21 mouse cellular contexts compared by ENCODE assay signal in the genomic region with DNA sequence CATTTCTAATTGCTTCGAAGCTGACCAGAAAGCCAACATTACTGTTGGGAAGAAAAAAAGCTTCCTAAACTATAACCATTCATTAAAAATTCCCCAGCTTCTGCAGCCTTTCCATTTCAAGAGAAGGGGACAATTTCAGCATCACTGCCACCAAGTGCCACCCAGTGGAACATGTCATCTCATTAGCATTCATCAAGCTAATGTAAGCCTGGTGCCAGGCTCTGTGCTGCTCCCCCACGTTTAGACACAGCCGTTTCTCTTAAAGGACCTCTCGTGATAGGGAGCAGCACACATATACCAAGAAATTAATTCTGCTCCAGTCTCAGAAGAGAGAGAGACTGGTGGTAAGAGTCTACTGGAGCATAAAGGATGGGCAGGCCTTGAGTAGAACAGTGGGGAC.
DNase-seq lines count a peak whose midpoint lies in the region; ATAC-seq and TF ChIP-seq lines count a peak whose summit lies in the region.
"Had no signal": no experiment of that assay in that cellular context is flagged by ENCODE, and none has a peak within 500 bp of the region (broad histone marks: within the 10 kb centered on the region; RNA-seq: fewer than 3 reads in every experiment).

No protein-coding gene starts in this region.

- WGBS in midbrain, postnatal 0 days = 50% methylated on average over 4 of the region's 4 CpGs
- 78% methylated on average over 4 of the region's 4 CpGs for WGBS in midbrain, embryonic 10.5 days

- no peak overlapping the region for H3K4me3 ChIP-seq in midbrain, postnatal 0 days (ENCODE audit: low read depth, low read length)
- H3K4me3 ChIP-seq in midbrain, embryonic 10.5 days = no peak overlapping the region
- H3K4me3 ChIP-seq: embryonic facial prominence, embryonic 12.5 days; heart, embryonic 10.5 days had no signal

- peak; percentile 50; the same call in 1 of the 2 replicates for ATAC-seq in frontal cortex, adult (ENCODE audit: low TSS enrichment)
- ATAC-seq in midbrain, postnatal 0 days (ENCODE audit: low FRiP score) = no peak
- ATAC-seq: inflammation-experienced regulatory T-cells, adult 6 months; intestine, postnatal 0 days had no signal

- H3K9ac ChIP-seq in midbrain, postnatal 0 days (replicated peaks; ENCODE audit: low read length, poor library complexity, severe bottlenecking) = no peak overlapping the region
- H3K9ac ChIP-seq: embryonic facial prominence, embryonic 12.5 days; hindbrain, embryonic 14.5 days had no signal

- no peaks in the 10 kb centered on the region for H3K4me1 ChIP-seq in midbrain, postnatal 0 days (ENCODE audit: insufficient read depth, low read length)
- peaks cover 5% of the 10 kb centered on the region; the same call in 1 of the 2 replicates for H3K4me1 ChIP-seq in midbrain, embryonic 10.5 days
- H3K4me1 ChIP-seq: embryonic facial prominence, embryonic 12.5 days had no signal

- no peaks in the 10 kb centered on the region for H3K9me3 ChIP-seq in midbrain, postnatal 0 days (ENCODE audit: low read length)
- no peaks in the 10 kb centered on the region; the same call in 1 of the 2 replicates for H3K9me3 ChIP-seq in midbrain, embryonic 10.5 days (replicated peaks)
- H3K9me3 ChIP-seq: embryonic facial prominence, embryonic 12.5 days; heart, embryonic 10.5 days had no signal

- DNase-seq in frontal cortex, postnatal 14 days (ENCODE audit: low spot score in 2 of 2) = no peak
- peak; percentile 10 for DNase-seq in layer of hippocampus, adult 9-11 months
- no peak for DNase-seq in layer of hippocampus, adult 8-10 months (ENCODE audit: low spot score in 2 of 2)
- peak; percentile 42 for DNase-seq in midbrain, postnatal 0 days (ENCODE audit: low spot score)
- DNase-seq in midbrain, embryonic 10.5 days (ENCODE audit: low spot score) = no peak
- DNase-seq in embryo, embryonic 9.5 days (ENCODE audit: extremely low spot score) = no peak
- DNase-seq: adrenal gland, adult 2 months; adrenal gland, postnatal 25 days; cerebellum, adult 11 months; cerebellum, adult 8-10 months; embryo, embryonic 11 days; gastrocnemius, postnatal 10 days; heart, adult 18-20 months; heart, postnatal 10 days; heart, postnatal 4 days had no signal

- H3K36me3 ChIP-seq in midbrain, postnatal 0 days (ENCODE audit: insufficient read depth, low read length) = no peaks in the 10 kb centered on the region
- H3K36me3 ChIP-seq in midbrain, embryonic 10.5 days = no peaks in the 10 kb centered on the region
- H3K36me3 ChIP-seq: embryonic facial prominence, embryonic 12.5 days; heart, embryonic 10.5 days had no signal

- no peak overlapping the region for H3K4me2 ChIP-seq in midbrain, postnatal 0 days (ENCODE audit: low read depth, low read length, poor library complexity, severe bottlenecking)
- H3K4me2 ChIP-seq: embryonic facial prominence, embryonic 12.5 days; hindbrain, embryonic 14.5 days had no signal

- peak; percentile 46 for TF ChIP-seq CTCF in midbrain, postnatal 0 days (IDR thresholded peaks at IDR 0.05)

- H3K27me3 ChIP-seq in midbrain, postnatal 0 days (ENCODE audit: insufficient read depth, low read length) = no peaks in the 10 kb centered on the region
- no peaks in the 10 kb centered on the region for H3K27me3 ChIP-seq in midbrain, embryonic 10.5 days (ENCODE audit: low read depth, poor library complexity, severe bottlenecking)
- H3K27me3 ChIP-seq: embryonic facial prominence, embryonic 12.5 days had no signal

- H3K27ac ChIP-seq in midbrain, postnatal 0 days (ENCODE audit: low read depth, low read length) = no peak overlapping the region
- no peak overlapping the region for H3K27ac ChIP-seq in midbrain, embryonic 10.5 days (replicated peaks)
- H3K27ac ChIP-seq: embryonic facial prominence, embryonic 12.5 days; heart, embryonic 10.5 days; hindbrain, embryonic 14.5 days had no signal

Comparison
In these comparisons a context has a peak if more than half of its experiments do, and no peak if none do; other contexts are left out.
1. DNase-seq: peak in layer of hippocampus, adult 9-11 months (single experiment) and midbrain, postnatal 0 days (single experiment); none in frontal cortex, postnatal 14 days (0 of 2), layer of hippocampus, adult 8-10 months (0 of 2), midbrain, embryonic 10.5 days (single experiment) and embryo, embryonic 9.5 days (single experiment).